Comparison of ENCODE assay signal across 8 mouse cellular contexts in genomic region chr15:98173821-98174220, GRCm38 (mm10). TPM values are rescaled to one million over a fixed set of nuclear protein-coding genes. Genes with fewer than 3 reads are reported as not detected.
DNase-seq lines count a peak whose midpoint lies in the region; ATAC-seq and TF ChIP-seq lines count a peak whose summit lies in the region.

No protein-coding gene starts in this region.

- no peaks in the 10 kb centered on the region for H3K9me3 ChIP-seq in kidney, embryonic 16.5 days (ENCODE audit: low read length)
- H3K9me3 ChIP-seq in ES-E14 (ENCODE audit: control insufficient read depth, insufficient read depth, low read depth, low read length): no peaks in the 10 kb centered on the region

- peaks cover 29% of the 10 kb centered on the region for H3K27me3 ChIP-seq in kidney, embryonic 16.5 days (ENCODE audit: insufficient read depth, low read length)
- H3K27me3 ChIP-seq in cerebellum, adult 2 months (ENCODE audit: control insufficient read depth, insufficient read depth, low read length): no peaks in the 10 kb centered on the region

- no peak overlapping the region for H3K4me2 ChIP-seq in kidney, embryonic 16.5 days (replicated peaks; ENCODE audit: low read depth, low read length)

- ATAC-seq in kidney, embryonic 16.5 days (ENCODE audit: low FRiP score, low TSS enrichment): no peak

- no peak overlapping the region for H3K27ac ChIP-seq in kidney, embryonic 16.5 days (ENCODE audit: low read length)
- H3K27ac ChIP-seq in ES-E14 (ENCODE audit: insufficient read depth, low read depth, low read length, poor library complexity, severe bottlenecking): no peak overlapping the region
- H3K27ac ChIP-seq in cerebellum, adult 2 months (ENCODE audit: insufficient read depth, low read length): no peak overlapping the region

- peak; percentile 15 to 37 for DNase-seq in kidney, adult 8-10 months
- peak; percentile 51 for DNase-seq in ES-E14 (ENCODE audit: low read depth, low spot score)
- DNase-seq in cerebellum, adult 2 months: peak in 1 of 2 experiments; percentile 63
- peak; percentile 28 for DNase-seq in hindlimb bud, embryonic 11.5 days (ENCODE audit: extremely low spot score, low read depth, low spot score)
- DNase-seq in lung, adult 2 months: no peak
- no peak for DNase-seq in yolk sac, embryonic 10.5 days (ENCODE audit: low spot score)
- DNase-seq in ovary, adult 18-20 months (ENCODE audit: low spot score): no peak

- H3K9ac ChIP-seq in kidney, embryonic 16.5 days (replicated peaks; ENCODE audit: low read length): no peak overlapping the region
- H3K9ac ChIP-seq in ES-E14 (ENCODE audit: insufficient read depth, low read depth, low read length, poor library complexity, severe bottlenecking): no peak overlapping the region

- TF ChIP-seq CTCF in cerebellum, adult 2 months (IDR thresholded peaks at IDR 0.05; ENCODE audit: borderline replicate concordance, insufficient read depth, low read depth, low read length): peak; percentile 48; the same call in 1 of the 2 replicates
- peak; percentile 12; the same call in 1 of the 2 replicates for TF ChIP-seq CTCF in lung, adult 2 months (IDR thresholded peaks at IDR 0.05; ENCODE audit: insufficient read depth, low read length)

- in situ Hi-C loops in ES-E14 (cut with MboI; ENCODE audit: low sequenced_read_pairs in 2 of 2, unreplicated experiment in 2 of 2): no loop called here

- no peaks in the 10 kb centered on the region for H3K36me3 ChIP-seq in kidney, embryonic 16.5 days (ENCODE audit: insufficient read depth, low read length)
- no peaks in the 10 kb centered on the region for H3K36me3 ChIP-seq in ES-E14 (ENCODE audit: control insufficient read depth, insufficient read depth, low read length, poor library complexity, severe bottlenecking)

- no peak overlapping the region for H3K4me3 ChIP-seq in kidney, embryonic 16.5 days (ENCODE audit: low read length)
- H3K4me3 ChIP-seq in ES-E14 (ENCODE audit: insufficient read depth in 1 of 2, low read depth in 1 of 2, low read length in 2 of 2, poor library complexity in 1 of 2, severe bottlenecking in 1 of 2): no peak overlapping the region
- no peak overlapping the region for H3K4me3 ChIP-seq in cerebellum, adult 2 months (replicated peaks; ENCODE audit: insufficient read depth, low read depth, low read length)
- no peak overlapping the region for H3K4me3 ChIP-seq in lung, adult 2 months (replicated peaks; ENCODE audit: extremely low read depth, low read depth, low read length)

- no peak for TF ChIP-seq POLR2A in cerebellum, adult 2 months (IDR thresholded peaks at IDR 0.05; ENCODE audit: borderline replicate concordance, insufficient read depth, low read length)
- TF ChIP-seq POLR2A in lung, adult 2 months (IDR thresholded peaks at IDR 0.05; ENCODE audit: borderline replicate concordance, extremely low read depth, low read depth, low read length): no peak

- 38% methylated on average over 8 of the region's 8 CpGs for WGBS in kidney, embryonic 16.5 days
- 31% methylated on average over 8 of the region's 8 CpGs for WGBS in cerebellum, adult 2 months
- 40% methylated on average over 8 of the region's 8 CpGs for WGBS in lung, adult 2 months

- peaks cover 7% of the 10 kb centered on the region; the same call in 1 of the 2 replicates for H3K4me1 ChIP-seq in kidney, embryonic 16.5 days (ENCODE audit: insufficient read depth, low read length)
- H3K4me1 ChIP-seq in ES-E14 (ENCODE audit: control insufficient read depth in 2 of 2, insufficient read depth in 2 of 2, low read length in 2 of 2, poor library complexity in 1 of 2): no peaks in the 10 kb centered on the region
- H3K4me1 ChIP-seq in cerebellum, adult 2 months (ENCODE audit: control insufficient read depth, insufficient read depth, low read length): peaks cover 3% of the 10 kb centered on the region; the same call in 1 of the 2 replicates
- no peaks in the 10 kb centered on the region for H3K4me1 ChIP-seq in lung, adult 2 months (ENCODE audit: control insufficient read depth, insufficient read depth, low read length)

TF ChIP-seq in ES-E14, 5 proteins besides CTCF, POLR2A, EP300 and RAD21:
- no peak for TF ChIP-seq ZC3H11A (IDR thresholded peaks at IDR 0.05; ENCODE audit: borderline replicate concordance, low read depth, low read length)
- no peak for TF ChIP-seq MAFK (IDR thresholded peaks at IDR 0.05; ENCODE audit: insufficient read depth, low read depth, low read length)
- no peak for TF ChIP-seq HCFC1 (IDR thresholded peaks at IDR 0.05; ENCODE audit: borderline replicate concordance, insufficient read depth, low read length)
- TF ChIP-seq ZNF384 (IDR thresholded peaks at IDR 0.05; ENCODE audit: low read depth, low read length): no peak
- TF ChIP-seq CHD2 (IDR thresholded peaks at IDR 0.05; ENCODE audit: low read depth, low read length): no peak

RNA-seq across cellular contexts. Expression of gene Ccdc184, which starts 6.9 kb away (rescaled TPM):
- 1.8 and 2.1 TPM in 2 replicates for polyA plus RNA-seq in kidney, embryonic 16.5 days (2015; fragmentation: Nextera tagmentation; extraction: Ambion mirVana)
- 0.32 and 0.80 TPM in 2 replicates for total RNA-seq in ES-E14 (2012; rRNA removed)
- 24.3 and 30.9 TPM in 2 replicates for polyA plus RNA-seq in cerebellum, adult 2 months (2012; rRNA removed)
- polyA plus RNA-seq in lung, adult 2 months (2012; rRNA removed): 4.9 and 5.0 TPM in 2 replicates

RNA-seq across cellular contexts. Expression of gene Asb8, which starts 8.4 kb away (rescaled TPM):
- polyA plus RNA-seq in kidney, embryonic 16.5 days (2015; fragmentation: Nextera tagmentation; extraction: Ambion mirVana): 59.6 and 60.2 TPM in 2 replicates
- 9.0 and 12.5 TPM in 2 replicates for total RNA-seq in ES-E14 (2012; rRNA removed)
- 83.6 and 88.3 TPM in 2 replicates for polyA plus RNA-seq in cerebellum, adult 2 months (2012; rRNA removed)
- polyA plus RNA-seq in lung, adult 2 months (2012; rRNA removed): 32.0 and 40.0 TPM in 2 replicates

RNA-seq across cellular contexts. Expression of gene Olfr288, which starts 21.5 kb away (rescaled TPM):
- polyA plus RNA-seq in kidney, embryonic 16.5 days (2015; fragmentation: Nextera tagmentation; extraction: Ambion mirVana): not detected in 2 replicates
- total RNA-seq in ES-E14 (2012; rRNA removed): not detected in 2 replicates
- 0.38 and 0.44 TPM in 2 replicates for polyA plus RNA-seq in cerebellum, adult 2 months (2012; rRNA removed)
- polyA plus RNA-seq in lung, adult 2 months (2012; rRNA removed): not detected in 2 replicates

RNA-seq across cellular contexts. Expression of gene Gm44579, which starts 47.0 kb away (rescaled TPM):
- not detected in 2 replicates for polyA plus RNA-seq in kidney, embryonic 16.5 days (2015; fragmentation: Nextera tagmentation; extraction: Ambion mirVana)
- not detected in 2 replicates for total RNA-seq in ES-E14 (2012; rRNA removed)
- polyA plus RNA-seq in cerebellum, adult 2 months (2012; rRNA removed): not detected in 2 replicates
- not detected in 2 replicates for polyA plus RNA-seq in lung, adult 2 months (2012; rRNA removed)

RNA-seq across cellular contexts. Expression of gene Olfr287, which starts 47.0 kb away (rescaled TPM):
- not detected in 2 replicates for polyA plus RNA-seq in kidney, embryonic 16.5 days (2015; fragmentation: Nextera tagmentation; extraction: Ambion mirVana)
- 0.16 TPM in 1 of 2 replicates, not detected in the other for total RNA-seq in ES-E14 (2012; rRNA removed)
- polyA plus RNA-seq in cerebellum, adult 2 months (2012; rRNA removed): 15.4 and 18.5 TPM in 2 replicates
- polyA plus RNA-seq in lung, adult 2 months (2012; rRNA removed): not detected in 2 replicates

Comparison
In these comparisons a context has a peak if more than half of its experiments do, and no peak if none do; other contexts are left out.
1. DNase-seq: peak in kidney, adult 8-10 months (2 of 2), ES-E14 (single experiment) and hindlimb bud, embryonic 11.5 days (single experiment); none in lung, adult 2 months (single experiment), yolk sac, embryonic 10.5 days (single experiment) and ovary, adult 18-20 months (single experiment).